Comparison of ENCODE assay signal across 8 mouse cellular contexts in genomic region chr5:25099367-25100156, GRCm38 (mm10). TPM values are rescaled to one million over a fixed set of nuclear protein-coding genes. Genes with fewer than 3 reads are reported as not detected.
DNase-seq lines count a peak whose midpoint lies in the region; ATAC-seq and TF ChIP-seq lines count a peak whose summit lies in the region.

No protein-coding gene starts in this region.

- H3K27me3 ChIP-seq in hindbrain, embryonic 14.5 days (ENCODE audit: control insufficient read depth, insufficient read depth, low read length): peaks cover 40% of the 10 kb centered on the region
- H3K27me3 ChIP-seq in megakaryocyte, embryonic 14.5 days (replicated peaks): peaks cover 79% of the 10 kb centered on the region

- ATAC-seq in hindbrain, embryonic 14.5 days (ENCODE audit: low FRiP score): peak; percentile 73; the same call in 1 of the 2 replicates

- H3K4me2 ChIP-seq in hindbrain, embryonic 14.5 days (replicated peaks): peak overlapping the region; percentile 100

- WGBS in hindbrain, embryonic 14.5 days: under 1% methylated on average over 45 of the region's 45 CpGs

- peak; percentile 62 to 70 for DNase-seq in adrenal gland, adult 18-20 months (ENCODE audit: low spot score in 2 of 2)
- peak; percentile 53 to 64 for DNase-seq in cerebellum, postnatal 14 days
- DNase-seq in gastrocnemius, adult 2 months: peak; percentile 68
- no peak for DNase-seq in hindbrain, embryonic 14.5 days (ENCODE audit: low spot score)
- peak; percentile 67 to 71 for DNase-seq in left cerebral cortex, postnatal 36 days (ENCODE audit: low spot score in 2 of 2)
- DNase-seq in right cerebral cortex, postnatal 14 days: peak; percentile 58
- no peak for DNase-seq in T-cell, adult 2 months (ENCODE audit: low spot score)

- intact Hi-C loops in gastrocnemius, adult 2 months (cut with DNase I): loop anchor here (5.0 kb wide), 3 partner anchors 72 to 123 kb away; partner anchors contain the start of genes E130116L18Rik and Galnt11
- intact Hi-C loops in left cerebral cortex, postnatal 36 days (cut with DNase I): no loop called here

- H3K36me3 ChIP-seq in hindbrain, embryonic 14.5 days (replicated peaks; ENCODE audit: control insufficient read depth, insufficient read depth): no peaks in the 10 kb centered on the region
- H3K36me3 ChIP-seq in megakaryocyte, embryonic 14.5 days (replicated peaks; ENCODE audit: low read length): no peaks in the 10 kb centered on the region

- H3K4me3 ChIP-seq in gastrocnemius, adult 2 months: peak overlapping the region; percentile 90
- peak overlapping the region; percentile 57 for H3K4me3 ChIP-seq in hindbrain, embryonic 14.5 days (replicated peaks; ENCODE audit: low read length)
- peak overlapping the region; percentile 91 for H3K4me3 ChIP-seq in megakaryocyte, embryonic 14.5 days (replicated peaks)

- H3K9me3 ChIP-seq in hindbrain, embryonic 14.5 days (ENCODE audit: control insufficient read depth, low read length): no peaks in the 10 kb centered on the region
- peaks cover 8% of the 10 kb centered on the region; the same call in 1 of the 2 replicates for H3K9me3 ChIP-seq in megakaryocyte, embryonic 14.5 days

- peaks cover 10% of the 10 kb centered on the region for H3K4me1 ChIP-seq in hindbrain, embryonic 14.5 days (replicated peaks; ENCODE audit: control insufficient read depth, insufficient read depth, low read length)
- H3K4me1 ChIP-seq in megakaryocyte, embryonic 14.5 days: peaks cover 23% of the 10 kb centered on the region

- H3K27ac ChIP-seq in gastrocnemius, adult 2 months: peak overlapping the region; percentile 88
- H3K27ac ChIP-seq in hindbrain, embryonic 14.5 days: no peak overlapping the region

- no peak for TF ChIP-seq CTCF in gastrocnemius, adult 2 months (IDR thresholded peaks at IDR 0.05)

- peak overlapping the region; percentile 45 for H3K9ac ChIP-seq in hindbrain, embryonic 14.5 days

RNA-seq across cellular contexts. Expression of gene Prkag2, which starts 0.9 kb away (rescaled TPM):
- 10 to 100 TPM; 33.2 to 39.4 TPM for total RNA-seq in adrenal gland, adult 18-20 months (2021)
- 10 to 100 TPM; 10.7 to 11.0 TPM for total RNA-seq in gastrocnemius, adult 2 months (2021)
- 105 and 106 TPM in 2 replicates for polyA plus RNA-seq in hindbrain, embryonic 14.5 days (2014; fragmentation: Nextera tagmentation; extraction: Ambion mirVana)
- 100 to 1,000 TPM in 1 of 2 experiments, 10 to 100 TPM in 1; 90.6 to 123 TPM for total RNA-seq in left cerebral cortex, postnatal 36 days (2021)
- 1.1 TPM in 1 of 2 replicates, not detected in the other for polyA plus RNA-seq in megakaryocyte, embryonic 14.5 days (2012; ENCODE audit: insufficient read depth, low replicate concordance)

Comparison
In these comparisons a context has a peak if more than half of its experiments do, and no peak if none do; other contexts are left out.
1. DNase-seq: peak in adrenal gland, adult 18-20 months (2 of 2), cerebellum, postnatal 14 days (2 of 2), gastrocnemius, adult 2 months (single experiment), left cerebral cortex, postnatal 36 days (2 of 2) and right cerebral cortex, postnatal 14 days (single experiment); none in hindbrain, embryonic 14.5 days (single experiment) and T-cell, adult 2 months (single experiment).
2. Peak in every context shown above with its lines, with median percentiles within 50 percentile points of each other: H3K4me3 ChIP-seq.